ENCODE assay signal across 8 mouse cellular contexts in the genomic region with DNA sequence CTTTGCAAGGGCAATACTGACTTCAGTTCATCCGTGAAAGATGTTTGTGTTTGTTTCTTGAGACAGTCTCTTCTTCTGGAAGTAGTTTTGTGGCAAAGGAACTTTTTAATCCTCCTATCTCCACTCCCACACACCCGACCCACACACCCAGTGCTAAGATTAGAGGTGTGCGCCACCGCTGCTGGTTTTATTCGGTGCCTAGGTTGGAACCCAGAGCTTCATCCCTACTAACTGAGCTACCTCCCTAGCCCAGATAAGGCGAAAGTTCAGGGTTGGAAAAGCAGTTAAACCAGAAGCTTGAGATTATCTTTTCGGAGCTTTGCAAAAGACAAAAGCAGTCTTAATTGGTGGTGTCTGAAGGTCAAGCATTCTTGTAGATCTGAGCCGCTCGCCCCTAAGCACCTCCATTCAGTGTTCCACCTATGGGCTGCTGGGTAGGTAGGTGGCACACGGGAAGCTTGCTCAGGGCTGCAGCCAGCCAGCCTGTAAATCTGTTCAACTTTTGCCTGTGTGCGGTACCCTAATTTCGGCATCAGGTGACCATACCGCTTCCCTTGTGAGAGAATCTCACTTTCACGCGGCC. TPM values are rescaled to one million over a fixed set of nuclear protein-coding genes. Genes with fewer than 3 reads are reported as not detected.
A peak's percentile ranks its signal among the peaks of the same experiment; 100 is the strongest.
DNase-seq lines count a peak whose midpoint lies in the region; ATAC-seq and TF ChIP-seq lines count a peak whose summit lies in the region.

No protein-coding gene starts in this region.

- no peak overlapping the region for H3K27ac ChIP-seq in heart, embryonic 12.5 days (ENCODE audit: poor library complexity, severe bottlenecking)
- no peak overlapping the region for H3K27ac ChIP-seq in bone marrow, adult 2 months (ENCODE audit: control insufficient read depth, insufficient read depth, low read depth, low read length, poor library complexity)
- no peak overlapping the region for H3K27ac ChIP-seq in hindbrain, embryonic 14.5 days
- H3K27ac ChIP-seq in midbrain, embryonic 10.5 days (replicated peaks) = peak overlapping the region; percentile 80

- H3K9me3 ChIP-seq in heart, embryonic 12.5 days (replicated peaks) = peaks cover 3% of the 10 kb centered on the region; the same call in 1 of the 2 replicates
- no peaks in the 10 kb centered on the region for H3K9me3 ChIP-seq in hindbrain, embryonic 14.5 days (ENCODE audit: control insufficient read depth, low read length)
- no peaks in the 10 kb centered on the region for H3K9me3 ChIP-seq in midbrain, embryonic 10.5 days (replicated peaks)

- intact Hi-C loops in left cerebral cortex, postnatal 14 days (cut with DNase I) = no loop called here
- intact Hi-C loops in left cerebral cortex, postnatal 36 days (cut with DNase I) = loop anchor here (5.0 kb wide), 1 partner anchor 209 kb away; the partner anchor contains the start of gene Gbp5

- TF ChIP-seq CTCF in bone marrow, adult 2 months (IDR thresholded peaks at IDR 0.05; ENCODE audit: control insufficient read depth, insufficient read depth, low read length) = no peak

- H3K27me3 ChIP-seq in heart, embryonic 12.5 days (replicated peaks) = no peaks in the 10 kb centered on the region
- peaks cover 14% of the 10 kb centered on the region; the same call in 1 of the 2 replicates for H3K27me3 ChIP-seq in hindbrain, embryonic 14.5 days (ENCODE audit: control insufficient read depth, insufficient read depth, low read length)
- H3K27me3 ChIP-seq in midbrain, embryonic 10.5 days (ENCODE audit: low read depth, poor library complexity, severe bottlenecking) = peaks cover 27% of the 10 kb centered on the region

- no peak for ATAC-seq in heart, embryonic 12.5 days (ENCODE audit: insufficient number of reproducible peaks, low FRiP score)
- ATAC-seq in hindbrain, embryonic 14.5 days (ENCODE audit: low FRiP score) = no peak

- no peaks in the 10 kb centered on the region for H3K36me3 ChIP-seq in heart, embryonic 12.5 days
- no peaks in the 10 kb centered on the region for H3K36me3 ChIP-seq in hindbrain, embryonic 14.5 days (replicated peaks; ENCODE audit: control insufficient read depth, insufficient read depth)
- H3K36me3 ChIP-seq in midbrain, embryonic 10.5 days = no peaks in the 10 kb centered on the region

- peaks cover 11% of the 10 kb centered on the region for H3K4me1 ChIP-seq in heart, embryonic 12.5 days (replicated peaks)
- no peaks in the 10 kb centered on the region; the same call in 1 of the 2 replicates for H3K4me1 ChIP-seq in bone marrow, adult 2 months (ENCODE audit: control insufficient read depth, insufficient read depth, low read length)
- no peaks in the 10 kb centered on the region; the same call in 1 of the 2 replicates for H3K4me1 ChIP-seq in hindbrain, embryonic 14.5 days (replicated peaks; ENCODE audit: control insufficient read depth, insufficient read depth, low read length)
- peaks cover 15% of the 10 kb centered on the region for H3K4me1 ChIP-seq in midbrain, embryonic 10.5 days

- H3K4me3 ChIP-seq in heart, embryonic 12.5 days = peak overlapping the region; percentile 56
- peak overlapping the region; percentile 79 for H3K4me3 ChIP-seq in bone marrow, adult 2 months (replicated peaks; ENCODE audit: control insufficient read depth, low read depth, low read length)
- H3K4me3 ChIP-seq in hindbrain, embryonic 14.5 days (replicated peaks; ENCODE audit: low read length) = peak overlapping the region; percentile 50
- H3K4me3 ChIP-seq in midbrain, embryonic 10.5 days = peak overlapping the region; percentile 65

- WGBS in heart, embryonic 12.5 days = 13% methylated on average over 15 of the region's 15 CpGs
- WGBS in bone marrow, adult 2 months = 30% methylated on average over 15 of the region's 15 CpGs
- 33% methylated on average over 15 of the region's 15 CpGs for WGBS in hindbrain, embryonic 14.5 days
- WGBS in midbrain, embryonic 10.5 days = 31% methylated on average over 15 of the region's 15 CpGs

- TF ChIP-seq POLR2A in bone marrow, adult 2 months (IDR thresholded peaks at IDR 0.05; ENCODE audit: borderline replicate concordance, control insufficient read depth, low read depth, low read length) = no peak

- DNase-seq in heart, adult 9 months (ENCODE audit: low spot score in 2 of 2) = no peak
- DNase-seq in hindbrain, embryonic 14.5 days (ENCODE audit: low spot score) = no peak
- no peak for DNase-seq in midbrain, embryonic 10.5 days (ENCODE audit: low spot score)
- DNase-seq in left cerebral cortex, postnatal 14 days (ENCODE audit: low spot score in 2 of 2) = no peak
- no peak for DNase-seq in left cerebral cortex, postnatal 36 days (ENCODE audit: low spot score in 2 of 2)
- DNase-seq in cerebellum, adult 8-10 months = no peak

- H3K9ac ChIP-seq in heart, embryonic 12.5 days = peak overlapping the region; percentile 62
- peak overlapping the region; percentile 57 for H3K9ac ChIP-seq in hindbrain, embryonic 14.5 days

- peak overlapping the region; percentile 77 for H3K4me2 ChIP-seq in heart, embryonic 12.5 days
- peak overlapping the region; percentile 93 for H3K4me2 ChIP-seq in hindbrain, embryonic 14.5 days (replicated peaks)

RNA-seq across cellular contexts. Expression of gene Kyat3, which starts 0.6 kb away (rescaled TPM):
- 8.9 and 10.4 TPM in 2 replicates for polyA plus RNA-seq in heart, embryonic 12.5 days (2016; fragmentation: Nextera tagmentation; extraction: Ambion mirVana)
- 2.2 and 3.4 TPM in 2 replicates for polyA plus RNA-seq in bone marrow, adult 2 months (2011; ENCODE audit: insufficient read depth, insufficient read length, low replicate concordance, missing spikeins)
- 4.7 and 5.5 TPM in 2 replicates for polyA plus RNA-seq in hindbrain, embryonic 14.5 days (2014; fragmentation: Nextera tagmentation; extraction: Ambion mirVana)
- 8.4 and 8.7 TPM in 2 replicates for polyA plus RNA-seq in midbrain, embryonic 10.5 days (2016; fragmentation: Nextera tagmentation; extraction: Ambion mirVana)
- total RNA-seq in left cerebral cortex, postnatal 14 days (2021) = 1 to 10 TPM; 4.7 to 5.2 TPM
- 1 to 10 TPM; 4.0 to 6.8 TPM for total RNA-seq in left cerebral cortex, postnatal 36 days (2021)
